Mouse (Mus musculus) Patski (cell line): ENCODE results near the gene Wdfy3. TPM values are rescaled to one million over a fixed set of nuclear protein-coding genes. Genes with fewer than 3 reads are reported as not detected.
A peak's percentile ranks its signal among the peaks of the same experiment; 100 is the strongest.
"Not testable (repeated sequence)": the region's sequence is repeated elsewhere in the genome, so short reads cannot be mapped to it uniquely, and the experiment has no call there.

ENCODE experiments used
- ATAC-seq: fragments of 100-300 bp; one replicate; pipeline ENCODE4 v1.8.0; 2021
- CTCF ChIA-PET: fragments of 350-600 bp; sonication (Branson Sonifier 250); formaldehyde crosslinking; loops from one replicate; lab custom pipeline; 2022; ENCODE audit warnings: inconsistent platforms; lab: Charles Lee
- POLR2A ChIA-PET: fragments of 350-600 bp; sonication (Branson Sonifier 250); formaldehyde crosslinking; loops from one replicate; lab custom pipeline; 2022; ENCODE audit warnings: antibody characterized with exemption, inconsistent platforms; lab: Charles Lee
- DNase-seq: peaks from one replicate; pipeline ENCODE4 v3.0.0-alpha.2; 2011; ENCODE audit warnings: low read depth, low spot score
- H3K27me3 ChIP-seq: fragments of 371-371 bp; one replicate; pipeline ENCODE4 v1.5.1; 2021
- CTCF ChIP-seq: fragments of 100-300 bp; IDR thresholded peaks from one replicate; pipeline ENCODE4 v1.5.1; 2021
- in situ Hi-C: fragments of 300-500 bp; cut with MboI; formaldehyde crosslinking; loops from 3 replicates; pipeline ENCODE4 v1.11.1; 2018; ENCODE audit warnings: low pct_unique_long_range_greater_than_20kb, mixed read lengths
- polyA plus RNA-seq: library from polyadenylated mRNA; unstranded; gene quantifications from one replicate; pipeline ENCODE4 v1.2.3, GENCODE M21; 2021

Wdfy3 gene
- 61.1 TPM for polyA plus RNA-seq

GRCm38 (mm10) chr5:102069767-102070413 is at the start of gene Wdfy3:
Wdfy3 (minus strand) TSS chr5:102069921.
- ChIA-PET CTCF (interaction anchor here (0.7 to 1.5 kb wide), 5 partner anchors 73 to 174 kb away, joined by 3 read pairs; no protein-coding TSS in a partner anchor), POLR2A (interaction anchor here (0.6 to 1.1 kb wide), 6 partner anchors 14 to 350 kb away, joined by 3 to 6 read pairs (median 3); no protein-coding TSS in a partner anchor)
- in situ Hi-C loops, result loop anchor here (5.0 to 10.0 kb wide), 3 partner anchors 78 to 365 kb away; no protein-coding TSS in a partner anchor
- no peaks in the 10 kb centered on the region for H3K27me3 ChIP-seq
- DNase-seq (no peak), ATAC-seq (peak; percentile 97)
- TF ChIP-seq CTCF, result no peak

GRCm38 (mm10) chr5:102113009-102113408 is 43.3 kb upstream of the Wdfy3 start:
- in situ Hi-C loops, result no loop called here
- peaks cover 18% of the 10 kb centered on the region for H3K27me3 ChIP-seq
- ATAC-seq (no peak), DNase-seq (no peak)
- ChIA-PET POLR2A (no interaction called here), CTCF (interaction anchor here (2.3 kb wide), 1 partner anchor 12 kb away, joined by 5 read pairs; no protein-coding TSS in a partner anchor)
- TF ChIP-seq CTCF, result no peak

GRCm38 (mm10) chr5:102112034-102112433 is 42.3 kb upstream of the Wdfy3 start:
- DNase-seq (no peak), ATAC-seq (no peak)
- POLR2A ChIA-PET, result no interaction called here
- CTCF ChIA-PET, result no interaction called here
- in situ Hi-C loops, result no loop called here
- peaks cover 13% of the 10 kb centered on the region for H3K27me3 ChIP-seq
- TF ChIP-seq CTCF, result no peak

DNA sequence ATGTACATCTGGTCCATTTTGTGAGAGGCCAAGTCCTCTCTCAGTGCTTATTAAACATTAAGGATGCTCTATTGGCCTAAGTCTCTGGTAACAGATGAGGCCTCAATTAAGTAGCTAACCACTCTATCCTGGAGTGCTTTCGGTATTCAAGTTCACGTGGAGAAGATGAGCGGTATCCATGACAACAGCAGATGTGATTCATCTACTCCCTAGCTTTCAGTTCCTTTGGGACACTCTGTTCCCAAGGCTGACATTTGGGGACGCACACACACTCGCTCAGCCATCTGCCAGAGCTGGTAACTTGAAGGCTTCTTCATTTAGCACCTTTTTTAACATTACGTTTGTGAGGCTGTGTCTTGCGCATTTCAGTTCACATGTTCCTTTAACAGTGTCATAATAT is 40.3 kb upstream of the Wdfy3 start:
- no peak for TF ChIP-seq CTCF
- ChIA-PET CTCF (no interaction called here), POLR2A (no interaction called here)
- DNase-seq (no peak), ATAC-seq (no peak)
- peaks cover 17% of the 10 kb centered on the region for H3K27me3 ChIP-seq
- in situ Hi-C loops, result no loop called here

DNA sequence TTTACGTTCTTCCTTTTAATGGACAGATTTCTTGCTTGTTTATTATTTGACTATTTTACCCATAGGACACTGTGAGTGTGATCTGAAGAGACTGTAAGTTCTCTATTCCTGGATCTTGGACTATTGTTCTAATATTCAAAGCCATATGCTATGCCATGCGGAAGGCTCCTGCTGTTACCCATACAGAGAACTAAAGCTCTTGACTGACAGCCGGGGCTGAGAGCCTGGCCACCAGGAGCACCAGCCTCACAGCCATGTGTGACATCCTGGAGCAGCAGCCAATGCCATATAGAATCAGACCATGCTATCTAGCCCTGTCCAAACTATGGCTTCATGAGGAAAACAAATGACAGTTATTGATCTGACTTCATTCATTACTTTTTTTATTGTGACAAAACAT is 36.2 kb upstream of the Wdfy3 start:
- in situ Hi-C loops, result no loop called here
- DNase-seq, result no peak
- CTCF ChIA-PET, result no interaction called here
- H3K27me3 ChIP-seq, result peaks cover 18% of the 10 kb centered on the region
- no peak for TF ChIP-seq CTCF
- POLR2A ChIA-PET, result no interaction called here
- no peak for ATAC-seq

DNA sequence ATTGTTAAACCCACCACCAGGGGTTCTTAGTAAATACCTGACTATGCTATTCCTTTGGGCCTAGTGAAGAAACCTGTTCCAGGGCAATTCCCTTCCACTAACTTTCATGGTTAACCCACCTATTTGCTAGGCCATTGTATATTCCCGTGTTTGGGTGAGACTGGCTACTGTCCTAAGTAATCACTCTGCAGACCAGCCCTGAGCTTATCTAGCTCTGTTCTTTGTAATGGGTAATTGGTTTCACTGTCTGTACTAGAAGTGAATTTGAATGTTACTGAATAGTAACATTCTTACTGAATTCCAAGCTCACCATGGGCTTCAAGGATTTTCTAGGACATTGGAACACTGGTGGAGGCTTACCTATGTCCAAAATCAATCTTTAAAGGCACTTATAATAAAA is 32.1 kb upstream of the Wdfy3 start:
- POLR2A ChIA-PET, CTCF ChIA-PET, DNase-seq, in situ Hi-C loops, ATAC-seq: not testable (repeated sequence)
- H3K27me3 ChIP-seq, result peaks cover 22% of the 10 kb centered on the region

GRCm38 (mm10) chr5:102100246-102101241 is 30.8 kb upstream of the Wdfy3 start:
- peaks cover 30% of the 10 kb centered on the region for H3K27me3 ChIP-seq
- ChIA-PET CTCF (no interaction called here), POLR2A (no interaction called here)
- no peak for TF ChIP-seq CTCF
- ATAC-seq (no peak), DNase-seq (no peak)
- in situ Hi-C loops, result no loop called here

- in situ Hi-C loops, result no loop called here
These were observed 25.9 kb upstream of the Wdfy3 start for GRCm38 (mm10) chr5:102095576-102095975.

GRCm38 (mm10) chr5:102090686-102091085 is 21.0 kb upstream of the Wdfy3 start:
- ATAC-seq, result no peak
- no peak for TF ChIP-seq CTCF

More at GRCm38 (mm10) chr5:102095576-102095975, 25.9 kb upstream of the Wdfy3 start:
- ATAC-seq (no peak), DNase-seq (no peak)
- peak; percentile 49 for TF ChIP-seq CTCF
- POLR2A ChIA-PET, result no interaction called here
- peaks cover 22% of the 10 kb centered on the region for H3K27me3 ChIP-seq
- CTCF ChIA-PET, result no interaction called here

GRCm38 (mm10) chr5:102084737-102085705 is 15.3 kb upstream of the Wdfy3 start:
- ATAC-seq (no peak), DNase-seq (no peak)
- in situ Hi-C loops, result no loop called here
- H3K27me3 ChIP-seq, result peaks cover 30% of the 10 kb centered on the region
- TF ChIP-seq CTCF, result no peak
- ChIA-PET POLR2A (no interaction called here), CTCF (no interaction called here)

More at GRCm38 (mm10) chr5:102090686-102091085, 21.0 kb upstream of the Wdfy3 start:
- peaks cover 38% of the 10 kb centered on the region for H3K27me3 ChIP-seq
- CTCF ChIA-PET, result no interaction called here
- POLR2A ChIA-PET, result no interaction called here
- no peak for DNase-seq
- in situ Hi-C loops, result no loop called here
